Mouse (Mus musculus) adrenal gland, postnatal 10 days (tissue): ENCODE measurements around the gene Nasp. TPM values are rescaled to one million over a fixed set of nuclear protein-coding genes. Genes with fewer than 3 reads are reported as not detected.

ENCODE experiments used
- total RNA-seq, 2 experiments: library from RNA; stranded (reverse); gene quantifications; 2 replicates each; pipeline ENCODE4 v1.2.3; 2021

The Nasp gene
- total RNA-seq, 2 experiments from 2014 or later = 46.4 to 48.1 TPM

Other genes with a start within 250 kb of the Nasp start
- 10 to 100 TPM; 34.9 to 46.4 TPM for gene Mast2, start 163.8 kb downstream of the Nasp start, total RNA-seq
- 10 to 100 TPM; 14.7 to 16.6 TPM for gene Ipp, start 120.4 kb downstream of the Nasp start, total RNA-seq
- gene Tmem69, start 72.0 kb downstream of the Nasp start, total RNA-seq = 10 to 100 TPM; 18.9 to 23.4 TPM
- 10 to 100 TPM; 72.4 to 81.2 TPM for gene Gpbp1l1, start 70.3 kb downstream of the Nasp start, total RNA-seq
- gene Ccdc17, start 31.3 kb downstream of the Nasp start, total RNA-seq = 10 to 100 TPM in 1 of 2 experiments, 1 to 10 TPM in 1; 5.8 to 13.8 TPM
- gene Akr1a1, start 23.7 kb upstream of the Nasp start, total RNA-seq = 100 to 1,000 TPM; 646 to 659 TPM
- gene Prdx1, start 57.6 kb upstream of the Nasp start, total RNA-seq = 100 to 1,000 TPM; 573 to 689 TPM
- gene Mmachc, start 80.5 kb upstream of the Nasp start, total RNA-seq = 10 to 100 TPM; 32.2 to 40.4 TPM
- gene Ccdc163, start 80.6 kb upstream of the Nasp start, total RNA-seq = 10 to 100 TPM; 18.6 to 20.2 TPM
- gene Tesk2, start 93.0 kb upstream of the Nasp start, total RNA-seq = 1 to 10 TPM; 5.1 to 5.7 TPM
- gene Toe1, start 179.7 kb upstream of the Nasp start, total RNA-seq = 10 to 100 TPM; 16.2 to 19.4 TPM
- gene Mutyh, start 179.8 kb upstream of the Nasp start, total RNA-seq = 1 to 10 TPM; 4.2 to 4.7 TPM
- gene Hpdl, start 193.8 kb upstream of the Nasp start, total RNA-seq = 1 to 10 TPM; 5.2 to 9.2 TPM
- gene Zswim5, start 249.4 kb upstream of the Nasp start, total RNA-seq = 1 to 10 TPM; 3.0 to 3.2 TPM